Mouse (Mus musculus): ENCODE data around the gene Ppp1r9b.

- no peak for TF ChIP-seq CTCF (IDR thresholded peaks at IDR 0.05)
- TF ChIP-seq POLR2A (IDR thresholded peaks at IDR 0.05; ENCODE audit: insufficient read depth, low read depth, low read length): no peak
Measured at GRCm38 (mm10) chr11:95033617-95034016, 42.8 kb downstream of the Ppp1r9b start.

Measured in heart, adult 2 months (tissue).